Mouse (Mus musculus) midbrain, embryonic 13.5 days (tissue): ENCODE measurements around the gene Smyd3. TPM values are rescaled to one million over a fixed set of nuclear protein-coding genes. Genes with fewer than 3 reads are reported as not detected.
A peak's percentile ranks its signal among the peaks of the same experiment; 100 is the strongest.

Source experiments
- ATAC-seq: fragments of 200-750 bp; cut with Nextera tagmentation; 2 replicates; pipeline ENCODE4 v1.8.0; 2017; ENCODE audit warnings: mild to moderate bottlenecking, moderate TSS enrichment, moderate library complexity
- H3K27ac ChIP-seq: fragments of 300-500 bp; sonication (generic); 2 replicates; pipeline ENCODE4 v1.5.1; 2015; ENCODE audit warnings: inconsistent platforms, mild to moderate bottlenecking, moderate library complexity
- H3K27me3 ChIP-seq: fragments of 300-500 bp; sonication (generic); 2 replicates; pipeline ENCODE4 v1.6.1; 2015; ENCODE audit warnings: mild to moderate bottlenecking, inconsistent platforms
- H3K36me3 ChIP-seq: fragments of 300-500 bp; sonication (generic); 2 replicates; pipeline ENCODE4 v1.6.1; 2015; ENCODE audit warnings: mild to moderate bottlenecking, inconsistent platforms
- H3K4me1 ChIP-seq: fragments of 300-500 bp; sonication (generic); replicated peaks from 2 replicates; pipeline ENCODE4 v1.6.1; 2015; ENCODE audit warnings: inconsistent platforms
- H3K4me2 ChIP-seq: fragments of 300-500 bp; sonication (generic); replicated peaks from 2 replicates; pipeline ENCODE4 v1.6.1; 2015; ENCODE audit warnings: moderate library complexity, mild to moderate bottlenecking, inconsistent platforms
- H3K4me3 ChIP-seq: fragments of 300-500 bp; sonication (generic); replicated peaks from 2 replicates; pipeline ENCODE4 v1.5.1; 2015; ENCODE audit warnings: mild to moderate bottlenecking, inconsistent platforms
- H3K9ac ChIP-seq: fragments of 300-500 bp; sonication (generic); replicated peaks from 2 replicates; pipeline ENCODE4 v1.6.1; 2015; ENCODE audit warnings: mild to moderate bottlenecking, inconsistent platforms
- H3K9me3 ChIP-seq: fragments of 300-500 bp; sonication (generic); 2 replicates; pipeline ENCODE4 v1.6.1; 2016; ENCODE audit warnings: mild to moderate bottlenecking, inconsistent platforms
- WGBS: fragments of 180-500 bp; shearing (Covaris S2); methylation state at CpG from one replicate; pipeline ENCODE4 v1.1.7; 2015; 5-methylcytosine and 5-hydroxymethylcytosine counted together
- polyA plus RNA-seq: library from polyadenylated mRNA; unstranded; fragments of >200 nt; fragmentation: Nextera tagmentation; extraction: Ambion mirVana; gene quantifications from 2 replicates; pipeline ENCODE4 v1.2.1, GENCODE M21; 2015

The Smyd3 gene
- polyA plus RNA-seq, 1 experiment from 2014 or later, result 14.5 TPM

DNA sequence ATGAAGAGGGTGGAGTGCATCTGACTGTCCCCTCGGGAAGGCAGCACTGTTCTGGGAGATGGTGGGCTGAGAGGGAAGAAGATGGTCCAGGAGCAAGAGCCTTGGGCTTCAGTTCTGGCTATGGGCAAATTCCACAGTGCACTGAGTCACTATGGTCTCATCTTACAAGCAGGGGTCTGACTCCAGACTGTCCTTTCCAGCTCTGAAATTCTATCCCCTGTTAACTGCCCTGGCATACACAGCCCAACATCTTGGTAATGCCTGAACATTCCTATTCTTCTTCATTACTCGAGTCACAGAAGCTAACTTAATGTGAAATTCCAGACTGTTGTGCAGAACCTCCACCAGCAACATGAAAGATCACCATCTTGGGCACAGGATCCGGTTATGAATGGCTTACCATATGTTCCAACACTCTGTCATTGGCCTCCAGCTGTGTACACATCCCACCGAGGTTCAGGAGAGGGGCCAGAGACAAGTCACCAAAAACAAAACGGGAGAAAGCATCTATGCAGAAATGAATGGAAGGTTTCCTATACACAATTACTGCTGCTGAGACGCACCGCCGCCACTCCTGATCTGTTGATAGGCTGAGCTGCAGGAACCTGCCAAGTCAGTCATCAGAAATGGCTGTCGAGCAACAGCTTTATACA lies 517.8 kb downstream of the Smyd3 start:
- no peak for ATAC-seq
- Histone ChIP-seq H3K9me3 (no peaks in the 10 kb centered on the region), H3K27me3 (no peaks in the 10 kb centered on the region), H3K27ac (no peak overlapping the region), H3K4me1 (peaks cover 8% of the 10 kb centered on the region; the same call in 1 of the 2 replicates), H3K9ac (no peak overlapping the region), H3K4me3 (no peak overlapping the region), H3K36me3 (no peaks in the 10 kb centered on the region), H3K4me2 (no peak overlapping the region)
- WGBS, result 72% methylated on average over 9 of the region's 9 CpGs

DNA sequence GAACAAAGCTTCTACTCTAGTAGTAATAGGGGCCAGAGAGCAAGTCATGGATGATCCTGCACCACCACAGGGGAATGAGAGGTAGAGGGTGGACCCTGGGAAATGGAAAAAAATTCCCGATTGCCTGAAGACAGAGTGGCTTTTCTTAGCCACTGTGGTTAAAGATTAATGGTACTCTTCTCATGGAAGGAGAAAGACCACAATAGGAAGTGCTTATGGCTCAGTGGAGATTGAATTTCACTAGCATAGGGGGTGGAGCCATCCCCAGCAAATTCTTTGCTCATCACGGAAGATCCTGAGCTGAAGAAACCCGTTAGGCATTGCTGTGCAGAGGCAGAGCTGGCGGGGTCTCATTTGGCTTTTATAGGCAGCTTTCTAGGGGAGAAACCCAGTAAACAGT lies 520.0 kb downstream of the Smyd3 start:
- H3K27me3 ChIP-seq, result no peaks in the 10 kb centered on the region
- 35% methylated on average over 4 of the region's 4 CpGs for WGBS
- H3K9me3 ChIP-seq, result no peaks in the 10 kb centered on the region
- no peaks in the 10 kb centered on the region for H3K36me3 ChIP-seq
- no peak overlapping the region for H3K27ac ChIP-seq
- H3K4me1 ChIP-seq, result no peaks in the 10 kb centered on the region
- no peak overlapping the region for H3K4me3 ChIP-seq
- no peak overlapping the region for H3K9ac ChIP-seq
- H3K4me2 ChIP-seq, result no peak overlapping the region
- no peak for ATAC-seq

DNA sequence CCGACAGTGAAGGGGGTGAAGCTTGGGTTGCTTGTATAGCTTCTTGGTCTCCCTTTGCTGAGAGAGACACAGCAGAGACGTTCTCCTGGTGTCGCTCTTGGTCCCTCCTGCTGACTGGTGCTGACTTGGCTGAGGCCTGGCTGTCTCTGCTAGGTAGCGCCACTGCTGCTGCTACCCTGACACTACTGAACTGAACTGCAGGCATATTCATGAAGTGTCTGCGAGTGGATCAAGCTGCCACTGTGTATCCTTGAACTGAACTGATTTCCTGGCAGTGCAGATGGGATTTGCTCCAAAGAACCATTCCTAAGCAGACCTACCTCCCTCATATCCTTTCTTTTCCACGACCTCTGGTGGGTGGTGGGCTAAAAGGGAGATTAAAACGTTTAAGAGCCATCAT lies 523.6 kb downstream of the Smyd3 start:
- H3K36me3 ChIP-seq, result no peaks in the 10 kb centered on the region
- H3K27me3 ChIP-seq, result no peaks in the 10 kb centered on the region
- ATAC-seq, result no peak
- H3K9ac ChIP-seq, result no peak overlapping the region
- H3K4me2 ChIP-seq, result no peak overlapping the region
- no peak overlapping the region for H3K4me3 ChIP-seq
- WGBS, result 74% methylated on average over 7 of the region's 7 CpGs
- no peak overlapping the region for H3K27ac ChIP-seq
- H3K9me3 ChIP-seq, result no peaks in the 10 kb centered on the region
- peaks cover 10% of the 10 kb centered on the region for H3K4me1 ChIP-seq

DNA sequence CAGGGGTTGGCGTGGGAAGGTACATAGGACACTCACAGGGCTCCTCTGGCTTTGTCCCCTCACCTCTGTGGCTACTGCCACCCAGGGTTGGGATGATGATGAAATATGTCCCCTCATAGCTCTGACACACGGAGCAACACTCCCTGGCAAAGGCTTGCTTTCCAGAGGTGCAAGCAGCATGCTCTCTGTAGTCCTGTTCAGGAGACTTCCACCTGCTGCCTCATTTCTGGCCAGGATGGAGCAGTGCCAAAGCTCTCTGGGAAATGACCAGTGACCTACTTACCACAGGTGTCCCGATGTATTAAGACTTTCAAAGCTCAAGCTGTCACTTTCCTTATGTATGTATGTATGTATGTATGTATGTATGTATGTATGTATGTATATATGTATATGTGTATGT lies 525.3 kb downstream of the Smyd3 start:
- Histone ChIP-seq H3K4me3 (no peak overlapping the region), H3K9me3 (no peaks in the 10 kb centered on the region), H3K27me3 (no peaks in the 10 kb centered on the region), H3K4me1 (peaks cover 12% of the 10 kb centered on the region), H3K9ac (no peak overlapping the region), H3K4me2 (no peak overlapping the region), H3K36me3 (no peaks in the 10 kb centered on the region), H3K27ac (no peak overlapping the region)
- no peak for ATAC-seq
- WGBS, result 92% methylated on average over 3 of the region's 3 CpGs

DNA sequence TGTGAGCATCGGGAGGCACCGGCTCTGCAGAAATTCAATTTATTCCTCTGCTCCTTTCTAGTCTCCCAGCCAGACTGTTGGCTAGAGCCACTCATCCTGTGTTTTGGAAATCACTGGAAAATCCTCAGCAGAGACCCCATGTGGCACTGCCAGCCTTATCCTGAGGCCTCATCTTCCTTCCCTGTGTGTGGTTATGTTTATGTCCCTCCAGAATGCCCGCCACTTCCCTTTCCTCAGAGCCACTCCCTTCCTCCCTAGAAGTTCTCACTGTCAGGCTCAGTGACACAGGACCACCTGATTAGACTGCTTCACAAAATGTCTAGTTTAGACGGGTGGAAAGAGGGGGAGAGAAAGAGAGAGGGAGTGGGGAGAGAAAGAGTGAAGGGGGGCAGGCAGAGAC lies 526.4 kb downstream of the Smyd3 start:
- Histone ChIP-seq H3K27ac (no peak overlapping the region), H3K4me1 (peaks cover 12% of the 10 kb centered on the region), H3K9me3 (no peaks in the 10 kb centered on the region), H3K4me2 (no peak overlapping the region), H3K9ac (no peak overlapping the region), H3K36me3 (no peaks in the 10 kb centered on the region), H3K27me3 (no peaks in the 10 kb centered on the region), H3K4me3 (no peak overlapping the region)
- no peak for ATAC-seq
- WGBS, result 48% methylated on average over 4 of the region's 4 CpGs

DNA sequence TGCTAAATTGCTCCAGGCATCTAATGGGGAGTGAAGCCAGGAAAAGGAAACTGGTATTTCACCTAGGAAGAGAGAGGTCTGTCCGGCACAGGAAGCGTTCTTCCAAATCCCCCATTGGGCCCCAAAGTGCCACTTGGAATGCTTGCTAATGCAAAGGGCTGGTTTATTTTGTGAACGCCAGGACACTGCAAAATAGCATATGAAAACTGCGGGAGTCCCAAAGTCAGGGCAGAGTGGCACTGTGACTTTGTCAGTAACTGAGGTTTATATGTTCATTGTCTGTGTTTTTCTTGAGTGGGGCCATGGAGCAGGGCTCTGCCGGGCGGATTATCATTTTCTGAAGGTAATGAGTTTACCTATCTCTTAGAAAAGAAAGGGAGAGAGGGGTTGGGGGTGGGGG lies 526.8 kb downstream of the Smyd3 start:
- ATAC-seq, result no peak
- no peak overlapping the region for H3K4me3 ChIP-seq
- H3K9me3 ChIP-seq, result no peaks in the 10 kb centered on the region
- H3K9ac ChIP-seq, result no peak overlapping the region
- H3K36me3 ChIP-seq, result no peaks in the 10 kb centered on the region
- no peak overlapping the region for H3K4me2 ChIP-seq
- H3K27me3 ChIP-seq, result no peaks in the 10 kb centered on the region
- no peak overlapping the region for H3K27ac ChIP-seq
- H3K4me1 ChIP-seq, result peaks cover 12% of the 10 kb centered on the region
- 62% methylated on average over 6 of the region's 6 CpGs for WGBS

DNA sequence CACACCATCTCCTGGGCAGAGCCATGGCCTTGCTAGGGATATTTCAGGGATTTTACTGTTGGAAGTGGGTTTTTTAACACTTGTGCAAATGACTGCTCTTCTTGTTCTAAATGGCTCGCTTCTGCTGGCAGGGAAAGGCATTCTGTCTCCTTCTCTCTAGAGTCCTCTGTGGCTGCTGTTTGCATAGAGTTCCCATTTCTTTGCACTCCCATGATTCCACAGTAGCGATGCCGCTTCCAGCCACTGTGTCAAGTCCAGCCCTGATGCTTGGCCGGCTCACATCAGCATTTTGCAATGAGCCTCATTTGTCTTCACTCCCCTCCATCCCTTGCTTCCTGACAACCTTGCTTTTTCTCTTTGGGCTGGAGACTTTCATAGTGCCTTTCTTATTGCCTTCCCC lies 528.4 kb downstream of the Smyd3 start:
- no peak overlapping the region for H3K4me2 ChIP-seq
- no peak overlapping the region for H3K4me3 ChIP-seq
- peaks cover 12% of the 10 kb centered on the region for H3K4me1 ChIP-seq
- no peak for ATAC-seq
- WGBS, result 85% methylated on average over 4 of the region's 4 CpGs
- no peaks in the 10 kb centered on the region for H3K36me3 ChIP-seq
- H3K27me3 ChIP-seq, result no peaks in the 10 kb centered on the region
- no peak overlapping the region for H3K9ac ChIP-seq
- peak overlapping the region; percentile 53 for H3K27ac ChIP-seq
- no peaks in the 10 kb centered on the region for H3K9me3 ChIP-seq

DNA sequence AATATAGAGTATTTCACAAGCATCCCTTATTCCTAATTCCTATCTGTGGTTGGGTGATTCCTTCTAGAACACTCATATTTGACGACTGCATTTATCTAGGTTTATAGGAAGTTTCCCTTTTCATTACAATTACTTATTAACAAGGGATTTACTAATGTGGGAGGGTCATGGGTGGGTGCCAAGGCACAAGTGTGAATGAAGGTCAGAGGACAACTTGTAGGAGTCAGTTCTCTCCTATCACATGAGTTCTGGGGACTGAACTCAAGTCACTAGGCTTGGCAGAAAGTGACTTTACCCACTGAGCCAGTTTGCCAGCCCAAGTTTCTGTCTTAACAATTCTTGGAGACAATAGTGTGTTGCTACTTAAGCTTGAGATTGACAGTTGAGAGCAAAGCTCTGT lies 529.7 kb downstream of the Smyd3 start:
- no peaks in the 10 kb centered on the region for H3K36me3 ChIP-seq
- no peak overlapping the region for H3K27ac ChIP-seq
- 83% methylated on average over 1 of the region's 1 CpGs for WGBS
- no peak overlapping the region for H3K4me3 ChIP-seq
- no peak for ATAC-seq
- H3K27me3 ChIP-seq, result no peaks in the 10 kb centered on the region
- peaks cover 12% of the 10 kb centered on the region for H3K4me1 ChIP-seq
- H3K9ac ChIP-seq, result no peak overlapping the region
- H3K9me3 ChIP-seq, result no peaks in the 10 kb centered on the region
- no peak overlapping the region for H3K4me2 ChIP-seq

DNA sequence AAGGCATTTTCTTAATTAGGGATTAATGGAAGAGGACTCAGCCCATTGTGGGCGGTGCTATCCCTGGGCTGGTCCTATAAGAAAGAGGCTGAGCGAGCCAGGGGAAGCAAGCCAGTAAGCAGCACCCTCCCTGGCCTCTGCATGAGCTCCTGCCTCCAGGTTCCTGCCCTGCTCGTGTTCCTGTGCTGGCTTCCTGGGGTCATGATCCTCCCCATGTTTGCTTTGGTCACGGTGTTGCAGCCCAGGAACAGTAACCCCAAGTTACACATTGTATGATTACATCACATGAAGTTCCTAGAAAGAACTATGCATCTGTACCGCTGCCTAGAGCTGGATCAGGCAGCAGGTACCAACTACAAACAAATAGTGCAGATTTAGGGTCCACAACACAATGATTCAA lies 536.2 kb downstream of the Smyd3 start:
- Histone ChIP-seq H3K9me3 (no peaks in the 10 kb centered on the region), H3K9ac (no peak overlapping the region), H3K36me3 (no peaks in the 10 kb centered on the region), H3K27me3 (no peaks in the 10 kb centered on the region), H3K27ac (no peak overlapping the region), H3K4me1 (0 out of 2 replicates have a peak, but pooled peaks cover 7% of the 10 kb centered on the region), H3K4me2 (no peak overlapping the region), H3K4me3 (no peak overlapping the region)
- no peak for ATAC-seq
- WGBS, result 69% methylated on average over 5 of the region's 5 CpGs

DNA sequence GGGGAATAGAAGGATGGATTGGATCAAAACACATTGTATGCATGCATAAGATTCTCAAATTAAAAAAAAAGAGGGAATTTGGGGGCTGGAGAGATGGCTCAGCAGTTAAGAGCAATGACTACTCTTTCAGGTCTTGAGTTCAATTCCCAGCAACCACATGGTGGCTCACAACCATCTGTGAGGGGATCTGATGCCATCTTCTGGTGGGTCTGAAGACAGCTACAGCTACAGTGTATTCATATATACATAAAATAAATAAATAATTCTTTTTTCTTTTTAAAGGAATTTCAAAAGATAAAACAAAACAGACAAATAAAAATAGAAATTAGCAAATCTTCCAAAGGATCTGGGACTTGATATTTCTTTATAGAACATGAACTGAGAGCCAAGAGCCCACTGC lies 537.7 kb downstream of the Smyd3 start:
- Histone ChIP-seq H3K4me3 (no peak overlapping the region), H3K4me1 (0 out of 2 replicates have a peak, but pooled peaks cover 7% of the 10 kb centered on the region), H3K4me2 (no peak overlapping the region), H3K27ac (no peak overlapping the region), H3K9ac (no peak overlapping the region), H3K27me3 (no peaks in the 10 kb centered on the region), H3K36me3 (no peaks in the 10 kb centered on the region), H3K9me3 (no peaks in the 10 kb centered on the region)
- no peak for ATAC-seq

DNA sequence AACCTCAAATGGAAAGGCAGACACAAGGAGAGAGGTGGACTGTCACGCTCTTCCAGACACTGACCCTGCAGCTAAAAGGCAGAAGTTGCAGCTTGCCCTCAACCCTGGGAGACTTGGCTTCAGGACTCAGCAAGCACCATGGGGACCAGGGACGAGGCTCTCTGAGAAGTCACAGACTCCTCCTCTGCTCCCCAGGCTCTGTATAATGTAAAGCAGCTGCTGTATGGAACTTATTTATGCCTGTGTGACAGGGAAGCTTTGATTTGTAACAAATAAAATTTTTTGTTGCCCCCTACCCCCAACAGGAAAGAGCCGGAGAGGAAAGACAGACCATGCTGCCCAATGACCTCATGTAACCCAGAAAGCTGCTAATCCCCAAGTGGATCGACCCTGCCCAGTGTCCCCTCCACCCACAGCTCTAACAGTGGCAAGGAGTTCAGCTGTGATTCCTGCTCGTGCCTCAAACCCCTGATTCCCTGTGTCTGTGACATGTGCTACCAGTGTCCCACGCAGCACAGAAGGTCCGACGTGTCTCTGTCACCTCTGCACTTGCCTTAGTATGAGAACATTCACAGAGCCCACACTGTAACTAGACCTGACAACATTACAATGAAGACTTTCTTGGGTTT lies 539.1 kb downstream of the Smyd3 start:
- Histone ChIP-seq H3K27ac (no peak overlapping the region), H3K36me3 (no peaks in the 10 kb centered on the region), H3K9ac (no peak overlapping the region), H3K4me2 (no peak overlapping the region), H3K9me3 (no peaks in the 10 kb centered on the region), H3K4me3 (no peak overlapping the region), H3K27me3 (no peaks in the 10 kb centered on the region), H3K4me1 (0 out of 2 replicates have a peak, but pooled peaks cover 7% of the 10 kb centered on the region)
- 54% methylated on average over 8 of the region's 8 CpGs for WGBS
- ATAC-seq, result no peak

DNA sequence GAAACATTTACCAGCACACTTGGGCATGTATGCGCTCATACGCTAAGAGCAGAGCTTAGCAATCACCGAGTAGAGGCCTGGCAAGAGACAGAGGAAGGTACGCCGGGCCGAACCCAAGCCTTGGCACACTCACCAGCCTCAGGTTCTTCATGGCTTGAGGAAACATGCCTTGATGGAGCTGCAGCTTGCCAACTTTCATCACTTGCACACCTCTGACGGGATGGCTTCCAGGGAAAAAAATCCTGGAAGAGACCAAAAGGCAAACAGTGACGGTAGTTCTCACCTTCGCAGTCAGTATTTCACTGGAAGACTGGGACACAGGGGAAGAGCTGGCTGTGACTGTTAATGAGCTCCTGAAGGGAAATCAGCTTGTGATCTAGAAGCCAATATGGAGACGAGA lies 545.8 kb downstream of the Smyd3 start:
- Histone ChIP-seq H3K4me2 (no peak overlapping the region), H3K36me3 (no peaks in the 10 kb centered on the region), H3K9me3 (no peaks in the 10 kb centered on the region), H3K4me3 (no peak overlapping the region), H3K27me3 (no peaks in the 10 kb centered on the region), H3K9ac (no peak overlapping the region), H3K27ac (no peak overlapping the region), H3K4me1 (no peaks in the 10 kb centered on the region)
- WGBS, result 97% methylated on average over 10 of the region's 10 CpGs
- no peak for ATAC-seq

DNA sequence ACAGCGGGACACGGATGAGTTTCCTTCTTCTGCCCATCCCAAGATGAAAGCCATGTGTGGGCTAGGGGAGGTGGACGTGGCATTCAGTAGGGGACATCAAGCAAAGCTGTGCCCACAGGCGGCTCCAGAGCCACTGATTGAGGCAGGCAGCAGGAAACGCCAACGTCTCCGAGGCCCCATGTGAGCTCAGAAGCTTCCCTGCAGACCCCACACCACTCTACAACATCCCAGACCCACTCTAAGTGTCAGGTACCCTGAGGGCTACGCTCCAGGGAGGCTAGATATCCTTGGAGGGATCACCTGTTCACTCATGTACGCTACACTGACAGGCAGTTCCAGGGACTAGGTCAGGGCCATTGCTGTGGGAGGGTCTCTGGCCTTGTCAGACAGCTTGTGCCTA lies 556.2 kb downstream of the Smyd3 start:
- no peaks in the 10 kb centered on the region for H3K27me3 ChIP-seq
- H3K27ac ChIP-seq, result no peak overlapping the region
- H3K4me2 ChIP-seq, result no peak overlapping the region
- no peak for ATAC-seq
- H3K4me1 ChIP-seq, result peaks cover 11% of the 10 kb centered on the region; the same call in 1 of the 2 replicates
- 84% methylated on average over 9 of the region's 9 CpGs for WGBS
- no peaks in the 10 kb centered on the region for H3K36me3 ChIP-seq
- H3K9me3 ChIP-seq, result no peaks in the 10 kb centered on the region
- H3K9ac ChIP-seq, result no peak overlapping the region
- H3K4me3 ChIP-seq, result no peak overlapping the region
